Mouse (Mus musculus) stomach, postnatal 0 days (tissue): ENCODE results near the gene Aatk.

ENCODE experiments used
- CTCF ChIP-seq: IDR thresholded peaks from 2 replicates; pipeline ENCODE4 v1.5.1; 2016; ENCODE audit warnings: antibody characterized with exemption, low read depth, mild to moderate bottlenecking, moderate library complexity
- EP300 ChIP-seq: optimal IDR thresholded peaks from 2 replicates; pipeline ENCODE3; 2016; ENCODE audit warnings: antibody characterized with exemption

GRCm38 (mm10) chr11:120053846-120054245 lies 6.9 kb upstream of the Aatk start:
- TF ChIP-seq CTCF: no peak
- TF ChIP-seq EP300: no peak
